Mouse (Mus musculus): ENCODE results near the gene Ubqln4. TPM values are rescaled to one million over a fixed set of nuclear protein-coding genes. Genes with fewer than 3 reads are reported as not detected.
A peak's percentile ranks its signal among the peaks of the same experiment; 100 is the strongest.

Ubqln4 gene
- total and polyA plus RNA-seq, 3 experiments = 43.6 to 171 (median 83.0) TPM

GRCm38 (mm10) chr3:88512141-88512895, 41.2 kb upstream of the Ubqln4 start:
- Histone ChIP-seq H3K36me3 (ENCODE audit: control insufficient read depth in 1 of 2, insufficient read depth in 2 of 2, low read length in 2 of 2) (peaks cover 0 to 54% of the 10 kb centered on the region in 2 experiments; a peak in 2 of 4 replicates), H3K27me3 (ENCODE audit: control insufficient read depth in 1 of 2, insufficient read depth in 2 of 2, low read length in 2 of 2) (no peaks in the 10 kb centered on the region), H3K4me3 (ENCODE audit: control insufficient read depth in 1 of 2, insufficient read depth in 1 of 2, low read depth in 2 of 2, low read length in 2 of 2) (no peak overlapping the region), H3K4me1 (ENCODE audit: control insufficient read depth in 1 of 2, insufficient read depth in 2 of 2, low read length in 2 of 2) (peaks cover 26 to 64% of the 10 kb centered on the region in 2 experiments), H3K9ac (ENCODE audit: control insufficient read depth, low read depth, low read length, poor library complexity, severe bottlenecking) (peak overlapping the region; percentile 47), H3K79me2 (ENCODE audit: control insufficient read depth, insufficient read depth, low read length, poor library complexity) (peaks cover 1% of the 10 kb centered on the region; the same call in 1 of the 2 replicates), H3K27ac (ENCODE audit: control insufficient read depth, low read depth, low read length) (peak overlapping the region; percentile 98), H3K9me3 (replicated peaks; ENCODE audit: insufficient read depth, low read length) (no peaks in the 10 kb centered on the region)
- TF ChIP-seq JUND (IDR thresholded peaks at IDR 0.05; ENCODE audit: low read depth, low read length) (peak; percentile 97), ZNF384 (IDR thresholded peaks at IDR 0.05; ENCODE audit: low read depth, low read length) (peak; percentile 94), POLR2A (IDR thresholded peaks at IDR 0.05; ENCODE audit: control insufficient read depth in 1 of 2, insufficient read depth in 1 of 2, low read depth in 1 of 2, low read length in 2 of 2, poor library complexity in 1 of 2) (no peak)
- peak; percentile 54 for DNase-seq (ENCODE audit: low read depth, low spot score)

- no peaks in the 10 kb centered on the region for H3K9me3 ChIP-seq (replicated peaks; ENCODE audit: insufficient read depth, low read length)
- H3K36me3 ChIP-seq (ENCODE audit: control insufficient read depth in 1 of 2, insufficient read depth in 2 of 2, low read length in 2 of 2) = peaks cover 0 to 53% of the 10 kb centered on the region in 2 experiments; a peak in 2 of 4 replicates
- H3K9ac ChIP-seq (ENCODE audit: control insufficient read depth, low read depth, low read length, poor library complexity, severe bottlenecking) = peak overlapping the region; percentile 68
- peak overlapping the region; percentile 19 to 34 for H3K4me3 ChIP-seq (ENCODE audit: control insufficient read depth in 1 of 2, insufficient read depth in 1 of 2, low read depth in 2 of 2, low read length in 2 of 2)
- H3K79me2 ChIP-seq (ENCODE audit: control insufficient read depth, insufficient read depth, low read length, poor library complexity) = peaks cover 1% of the 10 kb centered on the region; the same call in 1 of the 2 replicates
- DNase-seq (ENCODE audit: low read depth, low spot score) = no peak
- peaks cover 26 to 62% of the 10 kb centered on the region in 2 experiments for H3K4me1 ChIP-seq (ENCODE audit: control insufficient read depth in 1 of 2, insufficient read depth in 2 of 2, low read length in 2 of 2)
- TF ChIP-seq GABPA (IDR thresholded peaks at IDR 0.05; ENCODE audit: low read depth, low read length) (no peak), USF2 (IDR thresholded peaks at IDR 0.05; ENCODE audit: borderline replicate concordance in 1 of 2, insufficient read depth in 1 of 2, low read depth in 1 of 2, low read length in 2 of 2) (no peak), BHLHE40 (IDR thresholded peaks at IDR 0.05; ENCODE audit: borderline replicate concordance, low read depth, low read length) (no peak), GATA1 (IDR thresholded peaks at IDR 0.05; ENCODE audit: low read depth, low read length) (no peak), CHD2 (IDR thresholded peaks at IDR 0.05; ENCODE audit: low read length) (no peak), RAD21 (IDR thresholded peaks at IDR 0.05; ENCODE audit: low read depth, low read length) (no peak), E2F4 (IDR thresholded peaks at IDR 0.05; ENCODE audit: borderline replicate concordance, low read depth, low read length) (no peak), SMC3 (IDR thresholded peaks at IDR 0.05; ENCODE audit: low read depth, low read length) (no peak), KAT2A (conservative IDR thresholded peaks at IDR 0.05; ENCODE audit: low read depth, low read length) (no peak), ZKSCAN1 (IDR thresholded peaks at IDR 0.05; ENCODE audit: low read depth, low read length) (no peak), NELFE (IDR thresholded peaks at IDR 0.05; ENCODE audit: low read depth, low read length) (no peak), MYC (IDR thresholded peaks at IDR 0.05; ENCODE audit: low read depth, low read length) (no peak), UBTF (IDR thresholded peaks at IDR 0.05; ENCODE audit: borderline replicate concordance, insufficient read depth, low read depth, low read length) (no peak)
- no peaks in the 10 kb centered on the region for H3K27me3 ChIP-seq (ENCODE audit: control insufficient read depth in 1 of 2, insufficient read depth in 2 of 2, low read length in 2 of 2)
- peak overlapping the region; percentile 85 for H3K27ac ChIP-seq (ENCODE audit: control insufficient read depth, low read depth, low read length)
Measured at GRCm38 (mm10) chr3:88512896-88513545, 40.5 kb upstream of the Ubqln4 start.

Measured in MEL (cell line).